In the genomic region with DNA sequence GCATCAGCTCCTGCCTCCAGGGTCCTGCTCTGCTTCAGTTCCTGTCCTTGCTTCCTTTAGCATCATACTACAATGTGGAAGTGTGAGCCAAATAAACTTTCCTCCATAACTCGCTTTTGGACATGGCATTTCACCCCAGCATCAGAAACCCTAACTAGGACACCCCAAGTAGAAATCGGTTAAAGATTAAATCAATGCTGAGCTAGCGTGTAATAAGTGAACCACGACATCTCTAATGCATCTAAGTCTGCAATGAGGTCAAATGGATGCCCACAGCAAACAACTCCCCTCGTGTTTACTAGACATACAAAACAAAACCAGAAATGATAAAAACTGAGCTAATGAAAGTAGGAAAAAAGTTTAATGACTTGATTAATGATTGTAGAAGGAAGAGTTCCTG, we compare ENCODE assay signal across 26 mouse cellular contexts. TPM values are rescaled to one million over a fixed set of nuclear protein-coding genes. Genes with fewer than 3 reads are reported as not detected.
DNase-seq lines count a peak whose midpoint lies in the region; TF ChIP-seq lines count a peak whose summit lies in the region.
"Had no signal": no experiment of that assay in that cellular context is flagged by ENCODE, and none has a peak within 500 bp of the region (broad histone marks: within the 10 kb centered on the region; RNA-seq: fewer than 3 reads in every experiment).

No protein-coding gene starts in this region.

- no peak for TF ChIP-seq POLR2A in kidney, adult 2 months (IDR thresholded peaks at IDR 0.05; ENCODE audit: low read depth, low read length)
- TF ChIP-seq POLR2A in liver, adult 2 months (IDR thresholded peaks at IDR 0.05; ENCODE audit: extremely low read depth, insufficient read depth, low read length), result no peak

- H3K27ac ChIP-seq in kidney, adult 2 months (ENCODE audit: insufficient read depth, low read depth, low read length), result no peak overlapping the region
- no peak overlapping the region for H3K27ac ChIP-seq in liver, adult 2 months (replicated peaks; ENCODE audit: insufficient read depth, low read depth, low read length)
- H3K27ac ChIP-seq: embryonic facial prominence, embryonic 10.5 days; embryonic facial prominence, embryonic 12.5 days; forebrain, embryonic 13.5 days; forebrain, embryonic 15.5 days had no signal

- no peaks in the 10 kb centered on the region for H3K36me3 ChIP-seq in kidney, adult 2 months (ENCODE audit: control insufficient read depth, insufficient read depth, low read length)
- no peaks in the 10 kb centered on the region for H3K36me3 ChIP-seq in liver, adult 2 months (ENCODE audit: control insufficient read depth, insufficient read depth, low read length)
- H3K36me3 ChIP-seq: forebrain, embryonic 15.5 days had no signal

- peaks cover 4% of the 10 kb centered on the region for H3K4me1 ChIP-seq in kidney, adult 2 months (ENCODE audit: control insufficient read depth, insufficient read depth, low read length)
- H3K4me1 ChIP-seq in liver, adult 2 months (ENCODE audit: control insufficient read depth, insufficient read depth, low read length), result no peaks in the 10 kb centered on the region
- H3K4me1 ChIP-seq: embryonic facial prominence, embryonic 10.5 days; embryonic facial prominence, embryonic 12.5 days; forebrain, embryonic 13.5 days; forebrain, embryonic 15.5 days had no signal

- 38% methylated on average over 5 of the region's 5 CpGs for WGBS in kidney, adult 2 months
- WGBS in liver, adult 2 months, result 53% methylated on average over 5 of the region's 5 CpGs

- no peak overlapping the region for H3K4me3 ChIP-seq in kidney, adult 2 months (ENCODE audit: insufficient read depth, low read depth, low read length)
- H3K4me3 ChIP-seq in liver, adult 2 months (ENCODE audit: insufficient read depth, low read depth, low read length), result no peak overlapping the region
- H3K4me3 ChIP-seq: embryonic facial prominence, embryonic 10.5 days; embryonic facial prominence, embryonic 12.5 days; forebrain, embryonic 13.5 days; forebrain, embryonic 15.5 days had no signal

- no peaks in the 10 kb centered on the region for H3K27me3 ChIP-seq in kidney, adult 2 months (replicated peaks; ENCODE audit: control insufficient read depth, insufficient read depth, low read length)
- no peaks in the 10 kb centered on the region for H3K27me3 ChIP-seq in liver, adult 2 months (ENCODE audit: control insufficient read depth, insufficient read depth, low read length)
- H3K27me3 ChIP-seq: CH12.LX; embryonic facial prominence, embryonic 12.5 days; forebrain, embryonic 13.5 days; forebrain, embryonic 15.5 days; Patski had no signal

- no peaks in the 10 kb centered on the region for H3K79me2 ChIP-seq in liver, adult 2 months (ENCODE audit: control insufficient read depth, insufficient read depth, low read length)

- peak; percentile 44 for DNase-seq in heart, adult 11 months
- no peak for DNase-seq in heart, postnatal 36 days
- peak; percentile 79 for DNase-seq in kidney, adult 2 months
- DNase-seq in kidney, postnatal 10 days, result no peak
- DNase-seq in liver, adult 2 months (ENCODE audit: extremely low read depth, low read depth, low spot score), result peak; percentile 18
- no peak for DNase-seq in liver
- DNase-seq: adrenal gland, adult 8-10 months; adrenal gland, postnatal 14 days; adrenal gland, postnatal 36 days; B cell, adult 2 months; cerebellum, postnatal 10 days; cerebellum, postnatal 25 days had no signal

- no peak overlapping the region for H3K9ac ChIP-seq in liver, adult 2 months (ENCODE audit: low read depth, low read length)
- H3K9ac ChIP-seq: embryonic facial prominence, embryonic 12.5 days; forebrain, embryonic 13.5 days; forebrain, embryonic 15.5 days had no signal

- intact Hi-C loops in heart, postnatal 36 days (cut with DNase I), result no loop called here

- no peak for TF ChIP-seq CTCF in kidney, adult 2 months (conservative IDR thresholded peaks at IDR 0.05; ENCODE audit: insufficient read depth, insufficient read length, low read depth, low read length)
- no peak for TF ChIP-seq CTCF in liver, adult 2 months (IDR thresholded peaks at IDR 0.05; ENCODE audit: low read depth, low read length)

RNA-seq across cellular contexts. Expression of a gene that starts 4.5 kb away (rescaled TPM):
- not detected for total RNA-seq in heart, postnatal 36 days (2021)
- polyA plus RNA-seq in kidney, adult 2 months (2012; rRNA removed), result not detected in 2 replicates
- not detected in 2 replicates for total RNA-seq in liver, adult 2 months (2014; rRNA removed)
- polyA plus RNA-seq in liver, adult 2 months (2012; rRNA removed), result not detected in 2 replicates
- total RNA-seq: adrenal gland, adult 18-20 months; adrenal gland, adult 8-10 months; adrenal gland, postnatal 14 days; adrenal gland, postnatal 36 days; CH12.LX; G1E had no signal
- polyA plus RNA-seq: activated CD4-positive, CD25-positive, alpha-beta regulatory T cell, adult 4 months; CD4-positive, CD25-positive, alpha-beta regulatory T cell, adult 4 months; cerebellum, adult 2 months; cortical plate, adult 2 months; embryonic facial prominence, embryonic 10.5 days; embryonic facial prominence, embryonic 12.5 days; embryonic facial prominence, embryonic 14.5 days; forebrain, embryonic 11.5 days; forebrain, embryonic 13.5 days; forebrain, embryonic 15.5 days; G1E; Patski had no signal

Comparison
In these comparisons a context has a peak if more than half of its experiments do, and no peak if none do; other contexts are left out.
1. DNase-seq: peak in heart, adult 11 months (single experiment), kidney, adult 2 months (single experiment) and liver, adult 2 months (single experiment); none in heart, postnatal 36 days (0 of 2), kidney, postnatal 10 days (single experiment) and liver (single experiment).